Mouse (Mus musculus): ENCODE results near the gene Commd7. TPM values are rescaled to one million over a fixed set of nuclear protein-coding genes. Genes with fewer than 3 reads are reported as not detected.

Gene Commd7
- total and polyA plus RNA-seq, 2 experiments: 6.3 to 13.7 TPM

DNA sequence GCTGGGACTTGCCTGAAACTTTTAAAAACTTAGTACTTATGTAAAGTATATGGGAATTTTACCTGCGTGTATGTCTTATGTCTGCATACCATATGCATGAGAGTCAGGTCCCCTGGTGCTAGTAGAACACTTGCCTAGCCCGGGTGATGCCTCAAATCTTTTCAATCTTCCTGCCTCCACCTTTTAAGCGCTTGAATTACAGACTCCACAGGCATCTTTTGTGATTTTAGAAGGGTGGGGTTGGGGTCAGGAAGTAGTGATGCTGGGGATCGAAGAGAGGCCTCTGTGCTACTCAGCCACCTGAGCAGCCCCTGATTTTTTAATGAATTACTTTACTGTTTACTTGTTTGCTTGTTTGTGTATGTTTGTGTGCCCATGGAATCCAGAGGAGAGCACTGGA, 37.6 kb downstream of the Commd7 start:
- no peak overlapping the region for H3K4me3 ChIP-seq (ENCODE audit: insufficient read depth, low read depth, low read length)
- H3K4me1 ChIP-seq (ENCODE audit: control insufficient read depth, insufficient read depth, low read length): peaks cover 16% of the 10 kb centered on the region
- DNase-seq (ENCODE audit: extremely low read depth, low read depth, low spot score): no peak
- 81% methylated on average over 4 of the region's 4 CpGs for WGBS
- no peak overlapping the region for H3K27ac ChIP-seq (replicated peaks; ENCODE audit: insufficient read depth, low read depth, low read length)
- no peak for TF ChIP-seq CTCF (IDR thresholded peaks at IDR 0.05; ENCODE audit: low read depth, low read length)
- TF ChIP-seq POLR2A (IDR thresholded peaks at IDR 0.05; ENCODE audit: extremely low read depth, insufficient read depth, low read length): no peak
- no peaks in the 10 kb centered on the region for H3K27me3 ChIP-seq (ENCODE audit: control insufficient read depth, insufficient read depth, low read length)
- no peaks in the 10 kb centered on the region for H3K79me2 ChIP-seq (ENCODE audit: control insufficient read depth, insufficient read depth, low read length)
- H3K36me3 ChIP-seq (ENCODE audit: control insufficient read depth, insufficient read depth, low read length): no peaks in the 10 kb centered on the region
- H3K9ac ChIP-seq (ENCODE audit: low read depth, low read length): no peak overlapping the region

DNA sequence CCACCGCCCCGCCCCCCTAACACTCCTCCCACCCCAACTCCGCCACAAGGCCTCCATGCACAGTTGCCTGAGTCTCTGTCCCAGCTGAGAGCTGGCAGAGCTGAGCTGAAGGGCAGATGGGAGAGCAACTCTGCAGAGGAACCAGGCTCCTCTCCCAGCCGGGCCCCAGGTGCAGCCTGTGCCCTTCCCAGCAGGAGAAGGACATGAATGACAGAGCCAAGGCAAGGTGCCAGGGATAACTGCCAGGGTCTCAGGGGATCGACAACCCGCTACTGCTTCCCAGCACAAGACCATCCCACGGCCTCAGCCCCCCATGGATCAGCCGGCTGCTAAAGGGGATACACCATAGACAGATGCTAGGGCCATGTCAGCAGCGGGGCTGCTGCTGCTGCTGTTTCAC, 39.4 kb downstream of the Commd7 start:
- TF ChIP-seq POLR2A (IDR thresholded peaks at IDR 0.05; ENCODE audit: extremely low read depth, insufficient read depth, low read length): no peak
- Histone ChIP-seq H3K36me3 (ENCODE audit: control insufficient read depth, insufficient read depth, low read length) (no peaks in the 10 kb centered on the region), H3K27me3 (ENCODE audit: control insufficient read depth, insufficient read depth, low read length) (no peaks in the 10 kb centered on the region), H3K4me1 (ENCODE audit: control insufficient read depth, insufficient read depth, low read length) (peaks cover 15% of the 10 kb centered on the region), H3K4me3 (ENCODE audit: insufficient read depth, low read depth, low read length) (no peak overlapping the region), H3K27ac (replicated peaks; ENCODE audit: insufficient read depth, low read depth, low read length) (no peak overlapping the region), H3K79me2 (ENCODE audit: control insufficient read depth, insufficient read depth, low read length) (no peaks in the 10 kb centered on the region), H3K9ac (ENCODE audit: low read depth, low read length) (no peak overlapping the region)
- 33% methylated on average over 9 of the region's 9 CpGs for WGBS
- DNase-seq (ENCODE audit: extremely low read depth, low read depth, low spot score): no peak

DNA sequence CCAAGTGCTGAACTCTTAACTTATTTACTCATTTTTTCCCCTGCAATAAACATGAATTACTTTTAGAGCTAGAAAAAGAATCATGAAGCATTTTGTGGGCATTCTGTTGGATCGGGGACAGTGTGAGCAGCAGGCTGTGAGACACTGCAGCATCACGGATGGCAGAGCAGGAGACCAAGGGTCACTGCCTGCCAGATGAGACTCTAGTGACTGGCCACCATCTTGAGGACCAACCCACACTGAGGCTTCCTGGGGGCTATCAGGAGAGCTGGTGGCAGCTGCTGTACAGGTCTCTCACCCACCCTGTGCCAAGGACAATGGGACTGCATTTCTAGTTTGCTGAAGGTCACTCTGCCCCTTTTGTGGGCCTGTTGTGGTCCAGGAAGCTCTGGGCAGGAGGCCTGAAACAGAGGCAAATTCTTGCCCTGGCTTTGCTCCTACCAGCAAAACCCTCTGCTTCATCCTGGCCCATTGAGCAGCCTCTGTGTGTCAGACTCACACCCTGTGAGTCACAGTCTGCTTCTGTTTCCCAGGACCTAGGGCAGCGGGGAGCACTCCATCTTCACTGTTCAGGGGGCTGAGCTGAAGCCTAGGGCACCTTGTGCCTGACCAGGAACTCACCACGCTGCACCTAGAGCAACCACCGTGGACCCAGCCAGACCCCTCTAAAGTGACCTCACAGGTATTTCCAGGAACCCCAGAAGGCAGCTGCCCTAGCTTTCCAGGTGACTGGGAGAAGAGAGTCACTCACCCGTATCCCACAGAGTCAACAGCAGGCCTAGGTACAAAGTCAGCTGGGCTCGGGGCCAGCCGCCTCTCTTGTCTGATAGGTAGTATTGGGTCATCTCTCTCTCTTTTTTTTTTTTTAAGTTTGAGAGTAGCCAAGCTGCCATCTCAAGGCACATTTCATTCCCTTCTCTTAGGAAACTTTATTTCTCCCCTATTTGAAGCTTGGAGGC, 40.2 kb downstream of the Commd7 start:
- Histone ChIP-seq H3K27ac (replicated peaks; ENCODE audit: insufficient read depth, low read depth, low read length) (peak overlapping the region; percentile 8; the same call in 1 of the 2 replicates), H3K4me1 (ENCODE audit: control insufficient read depth, insufficient read depth, low read length) (peaks cover 15% of the 10 kb centered on the region), H3K36me3 (ENCODE audit: control insufficient read depth, insufficient read depth, low read length) (no peaks in the 10 kb centered on the region), H3K9ac (ENCODE audit: low read depth, low read length) (no peak overlapping the region), H3K4me3 (ENCODE audit: insufficient read depth, low read depth, low read length) (no peak overlapping the region), H3K79me2 (ENCODE audit: control insufficient read depth, insufficient read depth, low read length) (no peaks in the 10 kb centered on the region), H3K27me3 (ENCODE audit: control insufficient read depth, insufficient read depth, low read length) (no peaks in the 10 kb centered on the region)
- 26% methylated on average over 8 of the region's 8 CpGs for WGBS
- DNase-seq (ENCODE audit: extremely low read depth, low read depth, low spot score): peak; percentile 85
- TF ChIP-seq POLR2A (IDR thresholded peaks at IDR 0.05; ENCODE audit: extremely low read depth, insufficient read depth, low read length): no peak
- TF ChIP-seq CTCF (IDR thresholded peaks at IDR 0.05; ENCODE audit: low read depth, low read length): no peak

DNA sequence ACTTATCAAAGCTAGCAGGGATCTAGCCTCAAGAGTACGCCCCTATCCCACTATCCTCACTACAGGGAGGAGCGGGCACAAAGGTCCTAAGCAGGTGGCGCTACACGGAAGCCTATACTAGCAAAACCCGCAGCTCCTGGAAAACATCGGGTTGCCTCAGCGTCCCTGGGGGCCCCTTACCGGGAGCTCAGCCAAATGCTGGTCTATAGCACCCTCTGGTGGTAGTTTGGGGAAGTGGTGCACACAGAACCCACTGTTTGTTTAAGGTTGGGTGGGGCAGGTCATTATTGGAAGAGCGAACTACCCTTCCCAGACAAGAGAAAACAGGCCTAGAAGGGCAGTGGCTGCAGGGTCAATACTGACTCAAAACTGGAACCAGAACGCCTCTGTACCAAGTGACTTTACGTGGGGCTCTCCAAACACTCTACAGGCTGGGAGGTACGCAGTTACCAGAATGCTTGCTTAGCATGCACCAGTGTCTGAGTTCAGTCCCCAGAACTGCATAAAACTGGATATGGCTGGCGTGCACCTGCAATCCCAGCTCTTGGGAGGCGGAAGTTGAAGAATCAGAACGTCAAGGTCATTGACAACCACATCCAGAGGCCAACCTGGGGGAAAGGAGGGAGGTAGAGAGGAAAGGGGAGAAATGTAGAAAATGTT, 45.9 kb downstream of the Commd7 start:
- TF ChIP-seq POLR2A (IDR thresholded peaks at IDR 0.05; ENCODE audit: extremely low read depth, insufficient read depth, low read length): no peak
- peak; percentile 80 for TF ChIP-seq CTCF (IDR thresholded peaks at IDR 0.05; ENCODE audit: low read depth, low read length)
- no peak overlapping the region for H3K4me3 ChIP-seq (ENCODE audit: insufficient read depth, low read depth, low read length)
- no peaks in the 10 kb centered on the region for H3K36me3 ChIP-seq (ENCODE audit: control insufficient read depth, insufficient read depth, low read length)
- WGBS: 12% methylated on average over 15 of the region's 15 CpGs
- H3K79me2 ChIP-seq (ENCODE audit: control insufficient read depth, insufficient read depth, low read length): no peaks in the 10 kb centered on the region
- no peak overlapping the region for H3K27ac ChIP-seq (replicated peaks; ENCODE audit: insufficient read depth, low read depth, low read length)
- no peaks in the 10 kb centered on the region for H3K27me3 ChIP-seq (ENCODE audit: control insufficient read depth, insufficient read depth, low read length)
- H3K4me1 ChIP-seq (ENCODE audit: control insufficient read depth, insufficient read depth, low read length): no peaks in the 10 kb centered on the region
- H3K9ac ChIP-seq (ENCODE audit: low read depth, low read length): no peak overlapping the region
- peak; percentile 44 for DNase-seq (ENCODE audit: extremely low read depth, low read depth, low spot score)

DNA sequence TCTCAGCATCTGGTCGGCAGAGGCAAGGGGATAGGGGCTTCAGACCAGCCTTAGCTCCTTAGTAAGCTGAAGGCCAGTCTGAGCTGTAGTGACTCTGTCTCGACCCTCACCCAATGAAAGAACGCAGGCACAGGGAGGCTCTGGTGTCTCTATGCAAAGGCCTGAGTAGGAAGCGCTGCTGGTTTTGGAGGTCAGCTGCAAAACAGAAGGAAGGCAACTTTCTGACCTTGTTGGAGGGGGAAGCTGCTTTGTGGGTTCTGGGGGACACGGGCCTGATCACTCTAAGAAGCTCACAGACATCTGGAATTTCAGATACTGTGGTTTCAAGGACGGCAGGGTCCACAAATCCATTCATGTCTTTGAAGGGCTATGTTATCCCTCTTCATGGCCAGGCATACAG, 46.6 kb downstream of the Commd7 start:
- WGBS: 78% methylated on average over 6 of the region's 6 CpGs
- H3K4me1 ChIP-seq (ENCODE audit: control insufficient read depth, insufficient read depth, low read length): peaks cover 3% of the 10 kb centered on the region; the same call in 1 of the 2 replicates

More for the DNA sequence above, 46.6 kb downstream of the Commd7 start:
- no peak for TF ChIP-seq CTCF (IDR thresholded peaks at IDR 0.05; ENCODE audit: low read depth, low read length)
- TF ChIP-seq POLR2A (IDR thresholded peaks at IDR 0.05; ENCODE audit: extremely low read depth, insufficient read depth, low read length): no peak
- Histone ChIP-seq H3K27me3 (ENCODE audit: control insufficient read depth, insufficient read depth, low read length) (no peaks in the 10 kb centered on the region), H3K27ac (replicated peaks; ENCODE audit: insufficient read depth, low read depth, low read length) (no peak overlapping the region), H3K4me3 (ENCODE audit: insufficient read depth, low read depth, low read length) (no peak overlapping the region), H3K36me3 (ENCODE audit: control insufficient read depth, insufficient read depth, low read length) (no peaks in the 10 kb centered on the region), H3K79me2 (ENCODE audit: control insufficient read depth, insufficient read depth, low read length) (no peaks in the 10 kb centered on the region), H3K9ac (ENCODE audit: low read depth, low read length) (no peak overlapping the region)
- DNase-seq (ENCODE audit: extremely low read depth, low read depth, low spot score): no peak
